Mouse (Mus musculus) limb, embryonic 12.5 days (tissue): Measurements from ENCODE around the gene Necab2. TPM values are rescaled to one million over a fixed set of nuclear protein-coding genes. Genes with fewer than 3 reads are reported as not detected.

ENCODE experiments used
- ATAC-seq: fragments of 200-750 bp; cut with Nextera tagmentation; 2 replicates; pipeline ENCODE4 v1.8.0; 2017; ENCODE audit warnings: low read depth, moderate TSS enrichment; ENCODE audit not compliant: insufficient number of reproducible peaks, insufficient read depth, low FRiP score, low TSS enrichment
- H3K27ac ChIP-seq: fragments of 300-500 bp; sonication (generic); 2 replicates; pipeline ENCODE4 v1.5.1; 2016; ENCODE audit warnings: mild to moderate bottlenecking, moderate library complexity
- H3K27me3 ChIP-seq: fragments of 300-500 bp; sonication (generic); 2 replicates; pipeline ENCODE4 v1.6.1; 2016; ENCODE audit warnings: mild to moderate bottlenecking, moderate library complexity
- H3K36me3 ChIP-seq: fragments of 300-500 bp; sonication (generic); 2 replicates; pipeline ENCODE4 v1.6.1; 2016; ENCODE audit warnings: mild to moderate bottlenecking, moderate library complexity
- H3K4me1 ChIP-seq: fragments of 300-500 bp; sonication (generic); replicated peaks from 2 replicates; pipeline ENCODE4 v1.6.1; 2016
- H3K4me2 ChIP-seq: fragments of 300-500 bp; sonication (generic); 2 replicates; pipeline ENCODE4 v1.6.1; 2016; ENCODE audit warnings: mild to moderate bottlenecking, moderate library complexity
- H3K4me3 ChIP-seq: fragments of 300-500 bp; sonication (generic); replicated peaks from 2 replicates; pipeline ENCODE4 v1.5.1; 2016; ENCODE audit warnings: mild to moderate bottlenecking
- H3K9ac ChIP-seq: fragments of 300-500 bp; sonication (generic); replicated peaks from 2 replicates; pipeline ENCODE4 v1.6.1; 2016; ENCODE audit warnings: mild to moderate bottlenecking, moderate library complexity
- H3K9me3 ChIP-seq: fragments of 300-500 bp; sonication (generic); 2 replicates; pipeline ENCODE4 v1.6.1; 2016; ENCODE audit warnings: mild to moderate bottlenecking, moderate library complexity
- WGBS: fragments of 180-500 bp; shearing (Covaris S2); methylation state at CpG from one replicate; pipeline ENCODE4 v1.1.7; 2016; 5-methylcytosine and 5-hydroxymethylcytosine counted together
- polyA plus RNA-seq: library from polyadenylated mRNA; unstranded; fragments of >200 nt; fragmentation: Nextera tagmentation; extraction: Ambion mirVana; gene quantifications from 2 replicates; pipeline ENCODE4 v1.2.1, GENCODE M21; 2016

The Necab2 gene
- polyA plus RNA-seq, 1 experiment from 2014 or later = 5.1 TPM

DNA sequence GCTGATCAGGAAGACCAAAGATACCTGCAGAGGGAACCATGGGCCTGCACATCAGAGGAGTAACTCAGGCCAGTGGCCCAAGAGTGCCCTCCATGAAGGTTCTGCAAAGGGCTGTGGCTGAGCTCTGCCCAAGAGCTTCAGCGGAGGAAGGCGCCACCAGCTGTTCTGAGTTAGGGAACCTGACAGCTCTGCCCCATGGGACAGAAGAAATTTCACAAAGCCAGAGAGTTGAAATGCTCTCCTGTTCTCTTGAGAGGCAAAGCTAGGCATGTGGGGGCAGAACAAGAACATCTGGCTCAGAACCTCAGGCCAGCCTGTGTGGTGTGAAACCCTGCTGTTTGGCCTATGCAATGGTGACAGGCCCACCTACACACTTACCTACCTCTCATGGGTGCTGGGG lies 53.3 kb downstream of the Necab2 start:
- no peaks in the 10 kb centered on the region for H3K9me3 ChIP-seq
- no peak overlapping the region for H3K4me2 ChIP-seq
- WGBS = 74% methylated on average over 2 of the region's 2 CpGs
- H3K27ac ChIP-seq = no peak overlapping the region
- no peak for ATAC-seq
- H3K36me3 ChIP-seq = no peaks in the 10 kb centered on the region
- H3K4me3 ChIP-seq = no peak overlapping the region
- peaks cover 36% of the 10 kb centered on the region for H3K4me1 ChIP-seq
- no peak overlapping the region for H3K9ac ChIP-seq
- H3K27me3 ChIP-seq = peaks cover 8% of the 10 kb centered on the region; the same call in 1 of the 2 replicates

DNA sequence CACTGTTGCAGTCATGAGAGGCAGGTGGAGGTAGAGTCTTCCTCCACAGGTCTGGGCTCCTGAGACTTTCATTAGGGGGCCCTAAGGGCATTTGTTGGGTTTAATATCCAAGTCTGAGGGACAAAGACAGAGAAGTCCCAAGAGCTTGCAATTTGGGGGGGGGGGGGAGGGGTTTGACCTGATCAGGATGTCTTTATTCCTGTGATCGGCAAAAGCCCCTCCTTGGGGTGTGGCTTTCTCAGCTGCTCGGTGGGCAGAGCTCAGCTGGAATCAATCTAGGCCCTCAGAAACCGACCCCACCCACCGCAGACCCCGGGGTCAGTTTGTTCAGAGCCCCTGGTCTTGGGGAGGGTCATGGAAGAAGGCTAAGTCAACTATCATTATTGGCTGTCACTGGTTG lies 55.1 kb downstream of the Necab2 start, which contains the start of gene Slc38a8:
Gene Slc38a8 (minus strand): TSS at position 101 of the 400 bp plus-strand sequence.
- 21% methylated on average over 5 of the region's 5 CpGs for WGBS
- Histone ChIP-seq H3K36me3 (peaks cover 13% of the 10 kb centered on the region), H3K9me3 (no peaks in the 10 kb centered on the region), H3K4me3 (no peak within 1 kb of the TSS), H3K27ac (no peak within 1 kb of the TSS), H3K9ac (no peak within 1 kb of the TSS), H3K4me1 (peaks cover 40% of the 10 kb centered on the region), H3K4me2 (peak within 1 kb of the TSS; percentile 8; the same call in 1 of the 2 replicates), H3K27me3 (0 out of 2 replicates have a peak, but pooled peaks cover 3% of the 10 kb centered on the region)
- ATAC-seq = no peak

GRCm38 (mm10) chr8:119502111-119502510 lies 55.6 kb downstream of the Necab2 start:
- no peak overlapping the region for H3K4me3 ChIP-seq
- H3K4me1 ChIP-seq = peaks cover 40% of the 10 kb centered on the region
- 0 out of 2 replicates have a peak overlapping the region, but pooled peaks have one; percentile 8 for H3K4me2 ChIP-seq
- no peaks in the 10 kb centered on the region for H3K9me3 ChIP-seq
- no peak for ATAC-seq
- H3K27ac ChIP-seq = no peak overlapping the region
- 0 out of 2 replicates have a peak, but pooled peaks cover 3% of the 10 kb centered on the region for H3K27me3 ChIP-seq
- H3K9ac ChIP-seq = no peak overlapping the region
- WGBS = 34% methylated on average over 4 of the region's 4 CpGs
- H3K36me3 ChIP-seq = peaks cover 15% of the 10 kb centered on the region

DNA sequence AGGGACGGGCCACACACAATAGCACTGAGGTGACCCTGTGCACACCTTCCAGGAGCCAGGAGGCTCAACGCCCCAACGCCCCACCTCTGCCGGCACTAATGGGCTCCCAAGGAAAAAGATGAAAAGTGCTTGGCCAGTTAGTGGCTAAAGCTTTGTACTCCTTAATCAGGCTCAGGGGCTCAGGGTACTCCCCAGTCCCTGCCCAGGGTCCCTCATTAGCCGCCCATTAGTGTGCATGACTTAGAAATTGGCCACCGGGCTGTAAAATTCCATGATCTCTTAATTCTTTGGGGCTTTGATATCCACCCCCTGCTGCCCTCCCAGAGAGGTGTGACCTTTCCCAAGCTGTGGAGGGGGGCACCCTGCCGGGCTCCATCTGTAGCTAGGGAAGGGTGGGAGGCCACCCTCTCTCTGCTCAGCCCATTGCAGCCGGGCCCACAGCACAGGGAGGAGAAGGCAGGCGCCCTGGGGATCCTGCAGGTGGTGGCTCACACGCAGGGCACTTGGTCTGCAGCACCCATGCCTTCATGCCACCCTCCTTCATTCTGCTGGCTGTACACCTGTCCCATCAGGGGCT lies 56.8 kb downstream of the Necab2 start:
- H3K9me3 ChIP-seq = no peaks in the 10 kb centered on the region
- H3K4me2 ChIP-seq = no peak overlapping the region
- ATAC-seq = no peak
- WGBS = 22% methylated on average over 10 of the region's 10 CpGs
- H3K4me1 ChIP-seq = peaks cover 40% of the 10 kb centered on the region
- peaks cover 25% of the 10 kb centered on the region for H3K36me3 ChIP-seq
- H3K27ac ChIP-seq = no peak overlapping the region
- 0 out of 2 replicates have a peak, but pooled peaks cover 3% of the 10 kb centered on the region for H3K27me3 ChIP-seq
- H3K9ac ChIP-seq = no peak overlapping the region
- no peak overlapping the region for H3K4me3 ChIP-seq

DNA sequence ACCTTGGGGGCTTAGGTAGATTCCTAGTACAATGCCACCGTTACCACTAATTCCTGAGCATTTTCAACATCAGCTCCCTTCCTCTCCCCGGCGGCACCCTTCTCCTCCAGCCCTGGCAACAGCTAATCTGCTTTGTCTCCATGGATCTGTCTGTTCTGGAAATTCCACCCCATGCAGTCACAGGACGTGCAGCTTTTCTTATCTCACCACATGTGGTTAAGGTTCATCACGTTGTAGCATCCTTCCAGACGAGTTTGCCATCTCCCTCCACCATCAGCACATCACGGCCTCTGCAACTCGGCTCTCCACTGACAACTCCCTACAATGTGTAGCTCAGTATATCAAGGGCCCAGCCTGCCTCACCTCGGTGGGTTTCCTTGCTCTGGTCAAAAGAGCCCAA lies 59.0 kb downstream of the Necab2 start:
- H3K4me1 ChIP-seq = peaks cover 31% of the 10 kb centered on the region
- H3K4me2 ChIP-seq = no peak overlapping the region
- WGBS = 54% methylated on average over 9 of the region's 9 CpGs
- 0 out of 2 replicates have a peak, but pooled peaks cover 3% of the 10 kb centered on the region for H3K27me3 ChIP-seq
- no peak overlapping the region for H3K4me3 ChIP-seq
- no peak for ATAC-seq
- peaks cover 47% of the 10 kb centered on the region for H3K36me3 ChIP-seq
- no peak overlapping the region for H3K9ac ChIP-seq
- no peak overlapping the region for H3K27ac ChIP-seq
- H3K9me3 ChIP-seq = no peaks in the 10 kb centered on the region

DNA sequence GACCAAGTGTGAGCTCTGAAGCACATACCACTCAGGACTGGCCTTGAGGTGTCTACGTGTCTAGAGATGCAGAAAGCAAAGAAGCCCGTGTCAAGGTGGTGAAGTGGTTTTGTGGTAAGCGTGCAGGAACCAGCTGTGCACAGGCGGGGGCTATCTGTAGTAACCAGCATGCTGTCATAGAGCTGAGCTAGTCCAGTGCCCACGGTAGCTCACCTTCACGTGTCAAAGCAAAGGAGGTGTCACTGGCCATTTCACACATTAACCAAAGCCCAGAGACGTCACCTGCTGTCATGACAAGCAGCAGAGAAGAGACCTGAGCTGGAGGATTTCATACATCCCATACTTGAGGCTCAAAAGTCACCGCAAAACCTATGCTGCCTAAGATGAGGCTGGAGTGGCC lies 59.6 kb downstream of the Necab2 start:
- Histone ChIP-seq H3K27me3 (no peaks in the 10 kb centered on the region), H3K9ac (no peak overlapping the region), H3K36me3 (peaks cover 53% of the 10 kb centered on the region), H3K27ac (no peak overlapping the region), H3K4me1 (peaks cover 26% of the 10 kb centered on the region), H3K9me3 (no peaks in the 10 kb centered on the region), H3K4me3 (no peak overlapping the region), H3K4me2 (no peak overlapping the region)
- WGBS = 88% methylated on average over 8 of the region's 8 CpGs
- ATAC-seq = no peak

- Histone ChIP-seq H3K4me2 (no peak overlapping the region), H3K9ac (no peak overlapping the region), H3K9me3 (no peaks in the 10 kb centered on the region), H3K27ac (no peak overlapping the region), H3K27me3 (no peaks in the 10 kb centered on the region), H3K36me3 (peaks cover 96% of the 10 kb centered on the region), H3K4me1 (peaks cover under 1% of the 10 kb centered on the region; the same call in 1 of the 2 replicates), H3K4me3 (no peak overlapping the region)
- 85% methylated on average over 9 of the region's 9 CpGs for WGBS
- ATAC-seq = no peak
Observed at GRCm38 (mm10) chr8:119510471-119510870, 64.0 kb downstream of the Necab2 start.

DNA sequence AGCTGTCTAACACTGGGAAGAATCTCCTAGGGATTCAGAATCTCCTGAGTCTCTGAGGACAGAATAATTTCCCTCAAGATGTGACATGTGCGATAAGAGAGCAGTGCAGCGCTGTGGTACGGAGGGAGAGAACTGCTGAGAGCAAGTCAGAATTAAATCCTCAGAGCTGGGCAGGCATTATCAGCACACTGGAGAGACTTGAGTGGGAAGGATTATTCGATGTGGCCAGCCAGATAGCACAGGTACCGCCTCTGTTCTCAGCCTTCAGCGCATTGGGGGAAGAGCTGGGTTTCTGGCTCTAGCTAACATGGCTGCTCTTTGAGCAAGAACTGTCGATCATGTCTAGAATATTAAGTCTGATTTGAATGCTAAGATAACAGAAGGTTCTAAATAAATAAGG lies 65.2 kb downstream of the Necab2 start:
- H3K4me3 ChIP-seq = no peak overlapping the region
- no peak overlapping the region for H3K4me2 ChIP-seq
- WGBS = 96% methylated on average over 7 of the region's 7 CpGs
- H3K4me1 ChIP-seq = no peaks in the 10 kb centered on the region
- no peaks in the 10 kb centered on the region for H3K27me3 ChIP-seq
- H3K9ac ChIP-seq = no peak overlapping the region
- no peak overlapping the region for H3K27ac ChIP-seq
- no peaks in the 10 kb centered on the region for H3K9me3 ChIP-seq
- no peak for ATAC-seq
- H3K36me3 ChIP-seq = peaks cover 96% of the 10 kb centered on the region

DNA sequence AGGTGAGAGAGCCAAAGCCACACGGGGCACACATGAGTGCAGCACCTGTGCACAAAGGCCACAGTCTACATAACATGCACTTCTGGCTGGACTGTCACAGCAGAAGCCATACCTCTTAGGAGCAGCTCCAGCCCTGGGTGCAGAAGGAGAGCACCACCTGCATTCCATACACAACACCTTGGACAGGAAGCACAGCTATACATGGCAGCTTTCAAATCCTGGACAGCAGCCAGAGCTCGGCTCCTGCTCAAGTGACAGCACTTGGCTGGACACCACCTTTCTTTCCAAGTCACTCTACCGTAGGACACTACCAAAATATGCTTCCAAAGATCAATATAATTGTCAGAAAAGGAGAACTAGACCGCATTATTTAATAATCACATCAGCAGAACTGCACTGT lies 66.9 kb downstream of the Necab2 start:
- no peak overlapping the region for H3K4me3 ChIP-seq
- H3K4me2 ChIP-seq = no peak overlapping the region
- H3K9ac ChIP-seq = no peak overlapping the region
- WGBS = 93% methylated on average over 4 of the region's 4 CpGs
- no peak overlapping the region for H3K27ac ChIP-seq
- no peaks in the 10 kb centered on the region for H3K27me3 ChIP-seq
- H3K36me3 ChIP-seq = peaks cover 100% of the 10 kb centered on the region
- H3K9me3 ChIP-seq = no peaks in the 10 kb centered on the region
- ATAC-seq = no peak
- no peaks in the 10 kb centered on the region for H3K4me1 ChIP-seq

GRCm38 (mm10) chr8:119514940-119515339 lies 68.4 kb downstream of the Necab2 start:
- Histone ChIP-seq H3K4me2 (no peak overlapping the region), H3K27me3 (no peaks in the 10 kb centered on the region), H3K9me3 (no peaks in the 10 kb centered on the region), H3K27ac (no peak overlapping the region), H3K4me1 (no peaks in the 10 kb centered on the region), H3K36me3 (peaks cover 100% of the 10 kb centered on the region), H3K9ac (no peak overlapping the region), H3K4me3 (no peak overlapping the region)
- WGBS = 90% methylated on average over 3 of the region's 3 CpGs
- ATAC-seq = no peak

DNA sequence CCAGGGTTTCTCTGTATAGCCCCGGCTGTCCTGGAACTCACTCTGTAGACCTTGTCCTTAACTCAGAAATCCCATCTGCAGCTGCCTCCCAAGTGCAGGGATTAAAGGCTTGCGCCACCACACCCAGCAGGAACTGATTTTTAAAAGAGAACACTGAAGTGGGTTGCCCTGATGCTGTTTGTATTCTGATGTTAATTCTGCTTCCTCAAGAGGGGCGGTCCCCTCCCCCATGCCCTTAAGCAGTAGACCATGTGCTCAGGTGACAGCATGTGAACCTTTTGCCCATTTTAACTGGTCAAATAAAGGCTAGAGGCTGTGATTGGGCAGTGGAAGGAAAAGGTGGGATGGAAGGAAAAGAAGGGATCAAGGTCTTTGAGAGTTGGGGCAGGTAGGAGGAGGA lies 69.2 kb downstream of the Necab2 start:
- Histone ChIP-seq H3K9me3 (no peaks in the 10 kb centered on the region), H3K4me3 (no peak overlapping the region), H3K27me3 (no peaks in the 10 kb centered on the region), H3K4me1 (no peaks in the 10 kb centered on the region), H3K4me2 (no peak overlapping the region), H3K36me3 (peaks cover 100% of the 10 kb centered on the region), H3K9ac (no peak overlapping the region), H3K27ac (no peak overlapping the region)
- WGBS = 60% methylated on average over 3 of the region's 3 CpGs
- ATAC-seq = no peak

- ATAC-seq = no peak
- Histone ChIP-seq H3K36me3 (peaks cover 100% of the 10 kb centered on the region), H3K9me3 (no peaks in the 10 kb centered on the region), H3K27me3 (no peaks in the 10 kb centered on the region), H3K27ac (no peak overlapping the region), H3K4me3 (no peak overlapping the region), H3K9ac (no peak overlapping the region), H3K4me1 (no peaks in the 10 kb centered on the region), H3K4me2 (no peak overlapping the region)
- WGBS = 62% methylated on average over 5 of the region's 5 CpGs
Observed at GRCm38 (mm10) chr8:119516674-119517073, 70.2 kb downstream of the Necab2 start.
